Mouse (Mus musculus) hindbrain, embryonic 15.5 days (tissue): ENCODE results near the gene Pde3a. TPM values are rescaled to one million over a fixed set of nuclear protein-coding genes. Genes with fewer than 3 reads are reported as not detected.

Experiments used
- ATAC-seq: fragments of 200-750 bp; cut with Nextera tagmentation; 2 replicates; pipeline ENCODE4 v1.8.0; 2017; ENCODE audit warnings: low read depth, moderate number of reproducible peaks, moderate TSS enrichment; ENCODE audit not compliant: low FRiP score
- H3K27ac ChIP-seq: fragments of 300-500 bp; sonication (generic); replicated peaks from 2 replicates; pipeline ENCODE4 v1.5.1; 2015; ENCODE audit warnings: mild to moderate bottlenecking, inconsistent platforms
- H3K27me3 ChIP-seq: fragments of 300-500 bp; sonication (generic); 2 replicates; pipeline ENCODE4 v1.6.1; 2015; ENCODE audit warnings: control low read depth, inconsistent platforms
- H3K36me3 ChIP-seq: fragments of 300-500 bp; sonication (generic); 2 replicates; pipeline ENCODE4 v1.6.1; 2015; ENCODE audit warnings: control low read depth, inconsistent platforms
- H3K4me1 ChIP-seq: fragments of 300-500 bp; sonication (generic); replicated peaks from 2 replicates; pipeline ENCODE4 v1.6.1; 2015; ENCODE audit warnings: control low read depth, inconsistent platforms
- H3K4me2 ChIP-seq: fragments of 300-500 bp; sonication (generic); 2 replicates; pipeline ENCODE4 v1.6.1; 2015; ENCODE audit warnings: moderate library complexity, mild to moderate bottlenecking, inconsistent platforms
- H3K4me3 ChIP-seq: fragments of 300-500 bp; sonication (generic); 2 replicates; pipeline ENCODE4 v1.5.1; 2015; ENCODE audit warnings: mild to moderate bottlenecking, inconsistent platforms
- H3K9ac ChIP-seq: fragments of 300-500 bp; sonication (generic); 2 replicates; pipeline ENCODE4 v1.6.1; 2015; ENCODE audit warnings: inconsistent platforms
- H3K9me3 ChIP-seq: fragments of 300-500 bp; sonication (generic); 2 replicates; pipeline ENCODE4 v1.6.1; 2016; ENCODE audit warnings: control low read depth, inconsistent platforms
- WGBS: fragments of 180-500 bp; shearing (Covaris S2); methylation state at CpG from one replicate; pipeline ENCODE4 v1.1.7; 2015; 5-methylcytosine and 5-hydroxymethylcytosine counted together
- polyA plus RNA-seq: library from polyadenylated mRNA; unstranded; fragments of >200 nt; fragmentation: Nextera tagmentation; extraction: Ambion mirVana; gene quantifications from 2 replicates; pipeline ENCODE4 v1.2.1, GENCODE M21; 2015

Gene Pde3a
- polyA plus RNA-seq, 1 experiment from 2014 or later = 2.5 TPM

- Histone ChIP-seq H3K4me1 (no peaks in the 10 kb centered on the region), H3K4me3 (no peak overlapping the region), H3K36me3 (no peaks in the 10 kb centered on the region), H3K27me3 (no peaks in the 10 kb centered on the region), H3K9ac (no peak overlapping the region), H3K4me2 (no peak overlapping the region), H3K27ac (no peak overlapping the region), H3K9me3 (no peaks in the 10 kb centered on the region)
- no peak for ATAC-seq
- 93% methylated on average over 1 of the region's 1 CpGs for WGBS
These were observed 86.8 kb downstream of the Pde3a start for GRCm38 (mm10) chr6:141335878-141336277.

DNA sequence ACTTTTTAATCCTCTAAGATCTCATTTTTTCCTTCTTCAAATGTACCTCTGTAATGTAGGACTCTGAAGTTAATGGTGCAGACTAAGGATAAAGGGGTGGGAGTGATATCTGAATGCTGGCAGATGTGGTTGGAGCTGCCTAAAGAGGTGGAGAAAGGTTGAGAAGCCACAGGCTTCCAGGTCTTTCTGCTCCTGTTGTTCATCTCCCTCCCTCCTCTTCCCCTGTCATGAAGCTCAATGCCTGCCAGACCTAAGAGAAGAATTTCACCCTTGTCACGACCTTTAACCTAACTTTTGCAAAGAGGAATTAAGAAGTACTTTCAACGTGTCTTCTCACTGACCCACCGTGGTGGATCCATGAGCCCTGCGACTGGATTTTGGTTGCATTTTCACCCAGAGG lies 87.4 kb downstream of the Pde3a start:
- H3K4me1 ChIP-seq = no peaks in the 10 kb centered on the region
- no peak overlapping the region for H3K4me3 ChIP-seq
- no peak overlapping the region for H3K27ac ChIP-seq
- H3K9me3 ChIP-seq = no peaks in the 10 kb centered on the region
- H3K4me2 ChIP-seq = no peak overlapping the region
- ATAC-seq = no peak
- H3K36me3 ChIP-seq = no peaks in the 10 kb centered on the region
- 69% methylated on average over 4 of the region's 4 CpGs for WGBS
- H3K27me3 ChIP-seq = no peaks in the 10 kb centered on the region
- no peak overlapping the region for H3K9ac ChIP-seq

GRCm38 (mm10) chr6:141337673-141338072 lies 88.6 kb downstream of the Pde3a start:
- no peaks in the 10 kb centered on the region for H3K4me1 ChIP-seq
- no peak overlapping the region for H3K4me2 ChIP-seq
- H3K36me3 ChIP-seq = no peaks in the 10 kb centered on the region
- no peak overlapping the region for H3K27ac ChIP-seq
- no peaks in the 10 kb centered on the region for H3K27me3 ChIP-seq
- no peaks in the 10 kb centered on the region for H3K9me3 ChIP-seq
- ATAC-seq = no peak
- 56% methylated on average over 8 of the region's 8 CpGs for WGBS
- H3K9ac ChIP-seq = no peak overlapping the region
- no peak overlapping the region for H3K4me3 ChIP-seq

GRCm38 (mm10) chr6:141341385-141341784 lies 92.3 kb downstream of the Pde3a start:
- no peak for ATAC-seq
- WGBS = 73% methylated on average over 2 of the region's 2 CpGs
- Histone ChIP-seq H3K27me3 (no peaks in the 10 kb centered on the region), H3K4me1 (no peaks in the 10 kb centered on the region), H3K9ac (no peak overlapping the region), H3K9me3 (no peaks in the 10 kb centered on the region), H3K27ac (no peak overlapping the region), H3K4me2 (no peak overlapping the region), H3K4me3 (no peak overlapping the region), H3K36me3 (no peaks in the 10 kb centered on the region)

- no peak for ATAC-seq
- Histone ChIP-seq H3K9me3 (no peaks in the 10 kb centered on the region), H3K9ac (no peak overlapping the region), H3K27me3 (no peaks in the 10 kb centered on the region), H3K4me1 (no peaks in the 10 kb centered on the region), H3K4me3 (no peak overlapping the region), H3K27ac (no peak overlapping the region), H3K36me3 (no peaks in the 10 kb centered on the region), H3K4me2 (no peak overlapping the region)
- WGBS = 73% methylated on average over 4 of the region's 4 CpGs
These were observed 98.8 kb downstream of the Pde3a start for GRCm38 (mm10) chr6:141347870-141348269.

DNA sequence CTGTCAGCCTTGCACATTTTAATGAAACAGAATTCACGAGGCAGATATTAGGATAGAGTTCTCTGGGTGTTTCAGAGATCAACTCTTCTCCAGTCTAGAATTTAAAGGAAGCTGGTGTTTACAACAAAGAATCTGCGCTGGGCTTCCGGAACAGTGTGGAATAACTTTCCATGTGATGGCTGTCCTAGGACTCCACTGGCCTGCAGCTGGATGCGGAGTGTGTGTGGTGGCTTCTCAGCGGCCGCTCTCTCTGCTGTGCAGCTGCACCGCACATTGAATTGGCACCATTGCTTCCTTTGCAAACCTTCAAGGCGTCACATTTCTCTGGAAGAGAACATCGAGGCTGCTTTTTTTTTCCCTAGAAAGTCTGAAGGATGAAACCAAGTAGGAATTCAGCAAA lies 99.5 kb downstream of the Pde3a start:
- 87% methylated on average over 9 of the region's 9 CpGs for WGBS
- no peak overlapping the region for H3K9ac ChIP-seq
- H3K9me3 ChIP-seq = no peaks in the 10 kb centered on the region
- H3K4me1 ChIP-seq = no peaks in the 10 kb centered on the region
- no peak for ATAC-seq
- H3K27ac ChIP-seq = no peak overlapping the region
- H3K4me3 ChIP-seq = no peak overlapping the region
- no peaks in the 10 kb centered on the region for H3K27me3 ChIP-seq
- H3K4me2 ChIP-seq = no peak overlapping the region
- H3K36me3 ChIP-seq = no peaks in the 10 kb centered on the region

GRCm38 (mm10) chr6:141350261-141350660 lies 101.2 kb downstream of the Pde3a start:
- Histone ChIP-seq H3K4me2 (no peak overlapping the region), H3K4me1 (no peaks in the 10 kb centered on the region), H3K36me3 (no peaks in the 10 kb centered on the region), H3K27ac (no peak overlapping the region), H3K4me3 (no peak overlapping the region), H3K27me3 (no peaks in the 10 kb centered on the region), H3K9ac (no peak overlapping the region), H3K9me3 (no peaks in the 10 kb centered on the region)
- WGBS = 93% methylated on average over 5 of the region's 5 CpGs
- no peak for ATAC-seq

GRCm38 (mm10) chr6:141352277-141352676 lies 103.2 kb downstream of the Pde3a start:
- Histone ChIP-seq H3K9me3 (no peaks in the 10 kb centered on the region), H3K27ac (no peak overlapping the region), H3K4me2 (no peak overlapping the region), H3K9ac (no peak overlapping the region), H3K27me3 (no peaks in the 10 kb centered on the region), H3K4me3 (no peak overlapping the region), H3K4me1 (no peaks in the 10 kb centered on the region), H3K36me3 (no peaks in the 10 kb centered on the region)
- ATAC-seq = no peak
- 58% methylated on average over 6 of the region's 6 CpGs for WGBS

DNA sequence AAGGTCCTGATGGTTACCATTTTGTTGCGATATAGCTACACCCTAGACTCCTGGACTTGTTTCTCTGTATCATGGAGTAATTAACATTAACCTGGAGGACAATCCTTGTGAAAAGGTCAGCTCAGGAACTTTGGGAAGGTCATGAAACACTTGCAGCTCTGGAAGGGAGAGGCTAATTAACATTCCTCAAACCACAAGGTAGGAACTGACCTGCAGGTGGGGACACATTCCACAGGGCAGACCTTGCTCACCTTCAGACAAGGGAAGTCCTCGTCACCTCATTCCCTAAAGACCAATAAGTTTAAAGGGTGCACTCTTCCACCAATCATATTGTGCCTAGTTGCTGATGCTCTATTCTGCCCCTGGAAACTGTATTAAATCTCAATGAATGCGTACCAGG lies 114.6 kb downstream of the Pde3a start:
- Histone ChIP-seq H3K27me3 (no peaks in the 10 kb centered on the region), H3K4me3 (no peak overlapping the region), H3K9me3 (no peaks in the 10 kb centered on the region), H3K36me3 (no peaks in the 10 kb centered on the region), H3K27ac (no peak overlapping the region), H3K4me2 (no peak overlapping the region), H3K4me1 (no peaks in the 10 kb centered on the region), H3K9ac (no peak overlapping the region)
- ATAC-seq = no peak
- 92% methylated on average over 3 of the region's 3 CpGs for WGBS

DNA sequence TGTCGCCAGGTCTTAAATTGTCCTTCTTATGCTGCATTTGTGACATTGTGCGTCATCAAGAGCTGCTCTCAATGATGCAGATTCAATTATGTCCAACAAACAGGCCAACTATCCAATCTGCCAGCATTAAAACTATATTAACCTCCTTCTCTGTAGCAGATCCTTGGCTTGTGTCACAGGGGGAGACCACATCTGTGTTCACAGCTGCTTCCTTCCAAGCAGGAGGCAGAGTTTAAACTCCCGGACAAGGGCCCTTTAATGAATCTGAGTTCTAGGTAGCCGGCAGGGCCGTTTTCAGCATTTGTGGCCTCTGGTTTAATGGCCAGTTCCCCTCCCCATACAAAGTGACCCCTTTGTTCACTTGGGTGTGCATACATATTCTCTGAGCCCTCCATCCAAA lies 118.0 kb downstream of the Pde3a start:
- H3K27me3 ChIP-seq = no peaks in the 10 kb centered on the region
- WGBS = 65% methylated on average over 5 of the region's 5 CpGs
- no peak overlapping the region for H3K9ac ChIP-seq
- no peak overlapping the region for H3K4me3 ChIP-seq
- no peak overlapping the region for H3K4me2 ChIP-seq
- no peak for ATAC-seq
- no peak overlapping the region for H3K27ac ChIP-seq
- H3K36me3 ChIP-seq = no peaks in the 10 kb centered on the region
- no peaks in the 10 kb centered on the region for H3K4me1 ChIP-seq
- H3K9me3 ChIP-seq = no peaks in the 10 kb centered on the region

DNA sequence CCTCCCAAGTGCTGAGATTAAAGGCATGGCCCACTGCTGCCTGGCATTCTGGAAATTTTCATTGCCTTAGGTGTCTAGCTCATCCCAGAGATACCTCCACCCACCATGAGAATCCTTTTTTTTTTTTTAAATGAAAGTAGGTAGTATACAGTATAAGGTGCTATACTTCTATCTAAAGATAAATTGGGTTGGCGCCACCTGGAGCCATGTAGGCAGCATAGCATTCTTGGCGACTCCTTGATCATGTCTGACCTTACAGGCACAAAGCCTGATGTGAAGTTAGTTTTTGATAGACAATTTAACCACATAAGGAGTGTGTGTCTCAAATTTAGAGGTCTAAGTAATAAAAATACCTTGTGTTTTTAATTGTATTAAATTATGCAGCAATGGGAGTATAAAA lies 123.6 kb downstream of the Pde3a start:
- no peaks in the 10 kb centered on the region for H3K36me3 ChIP-seq
- no peaks in the 10 kb centered on the region for H3K9me3 ChIP-seq
- H3K4me2 ChIP-seq = no peak overlapping the region
- H3K9ac ChIP-seq = no peak overlapping the region
- WGBS = 62% methylated on average over 2 of the region's 2 CpGs
- no peak overlapping the region for H3K4me3 ChIP-seq
- H3K4me1 ChIP-seq = no peaks in the 10 kb centered on the region
- no peak for ATAC-seq
- H3K27ac ChIP-seq = no peak overlapping the region
- no peaks in the 10 kb centered on the region for H3K27me3 ChIP-seq

GRCm38 (mm10) chr6:141374469-141375057 lies 125.5 kb downstream of the Pde3a start:
- H3K27ac ChIP-seq = no peak overlapping the region
- no peak overlapping the region for H3K4me2 ChIP-seq
- no peak for ATAC-seq
- H3K9ac ChIP-seq = no peak overlapping the region
- no peaks in the 10 kb centered on the region for H3K36me3 ChIP-seq
- 71% methylated on average over 2 of the region's 2 CpGs for WGBS
- H3K4me3 ChIP-seq = no peak overlapping the region
- H3K9me3 ChIP-seq = no peaks in the 10 kb centered on the region
- no peaks in the 10 kb centered on the region for H3K27me3 ChIP-seq
- H3K4me1 ChIP-seq = no peaks in the 10 kb centered on the region

- Histone ChIP-seq H3K27me3 (no peaks in the 10 kb centered on the region), H3K4me1 (no peaks in the 10 kb centered on the region), H3K9me3 (no peaks in the 10 kb centered on the region), H3K9ac (no peak overlapping the region), H3K4me3 (no peak overlapping the region), H3K4me2 (no peak overlapping the region), H3K36me3 (no peaks in the 10 kb centered on the region), H3K27ac (no peak overlapping the region)
- ATAC-seq = no peak
- 75% methylated on average over 4 of the region's 4 CpGs for WGBS
These were observed 126.1 kb downstream of the Pde3a start for GRCm38 (mm10) chr6:141375155-141375554.
